Mouse (Mus musculus): ENCODE data around the gene Gm6614. TPM values are rescaled to one million over a fixed set of nuclear protein-coding genes. Genes with fewer than 3 reads are reported as not detected.
"Not testable (repeated sequence)": the region's sequence is repeated elsewhere in the genome, so short reads cannot be mapped to it uniquely, and the experiment has no call there.

The Gm6614 gene
- 0.08 TPM in 1 of 2 replicates, not detected in the other for polyA plus RNA-seq (2014; fragmentation: Nextera tagmentation; extraction: Ambion mirVana)

DNA sequence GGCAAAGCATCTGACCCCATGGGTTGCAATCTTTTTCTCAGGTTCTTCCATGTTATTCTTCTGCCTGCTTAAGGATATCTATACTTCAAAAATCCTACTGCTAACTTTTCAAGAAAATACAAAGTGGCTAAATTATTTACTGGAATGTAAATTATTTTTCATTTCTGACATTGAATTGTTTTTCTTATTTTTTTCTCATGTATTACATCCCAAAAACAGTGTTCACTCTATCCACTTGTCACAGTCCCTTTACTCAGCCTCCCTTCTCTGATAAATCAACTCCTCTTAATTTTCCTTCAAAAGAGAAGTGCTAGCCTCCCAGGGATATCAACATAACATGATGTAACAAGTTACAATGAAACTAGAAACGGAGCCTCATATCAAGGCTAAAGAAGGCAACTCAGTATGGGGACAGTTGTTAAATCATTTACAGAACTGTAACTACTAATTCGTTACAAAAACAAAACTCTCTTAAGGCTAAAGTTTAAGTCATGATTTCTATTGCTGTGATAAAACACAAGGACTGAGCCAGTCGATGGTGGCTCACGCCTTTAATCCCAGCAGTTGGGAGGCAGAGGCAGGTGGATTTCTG lies at the start of gene Gm6614:
TSS of gene Gm6614 (minus strand) at position 51 of the 592 bp plus-strand sequence.
- DNase-seq (ENCODE audit: low spot score, missing footprints) (no peak), ATAC-seq (ENCODE audit: low FRiP score) (no peak)
- no peaks in the 10 kb centered on the region for H3K4me1 ChIP-seq (ENCODE audit: control insufficient read depth, insufficient read depth, low read length)
- H3K4me3 ChIP-seq (ENCODE audit: low read depth, low read length): no peak within 1 kb of the TSS
- no peaks in the 10 kb centered on the region for H3K9me3 ChIP-seq (ENCODE audit: control insufficient read depth, low read length)
- no peaks in the 10 kb centered on the region for H3K27me3 ChIP-seq (ENCODE audit: control insufficient read depth, insufficient read depth, low read length)
- WGBS: 89% methylated on average over 4 of the region's 4 CpGs
- H3K9ac ChIP-seq (ENCODE audit: low read length): no peak within 1 kb of the TSS
- no peak within 1 kb of the TSS for H3K4me2 ChIP-seq
- H3K27ac ChIP-seq (ENCODE audit: low read depth, low read length): no peak within 1 kb of the TSS
- H3K36me3 ChIP-seq (ENCODE audit: control insufficient read depth, insufficient read depth, low read length): no peaks in the 10 kb centered on the region

DNA sequence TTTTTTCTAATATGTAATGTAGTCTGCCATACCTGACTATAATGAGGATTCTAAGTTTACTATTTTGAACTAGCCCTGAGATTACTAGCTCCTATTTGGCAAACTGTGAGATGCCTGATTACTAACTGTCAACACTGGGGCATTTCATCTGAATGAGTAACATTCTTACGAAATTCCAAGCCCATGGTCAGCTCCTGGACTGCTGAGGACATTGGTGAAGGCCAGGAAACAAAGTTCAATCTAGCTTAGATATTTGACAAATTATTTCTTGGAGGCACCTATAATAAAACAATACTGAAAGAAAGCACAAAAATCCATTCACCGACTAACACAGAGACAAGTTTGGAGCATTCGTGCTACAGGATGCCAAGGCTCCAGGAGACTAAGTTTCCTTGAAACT lies 47.1 kb upstream of the Gm6614 start:
- not testable (repeated sequence) for H3K4me3 ChIP-seq (ENCODE audit: low read depth, low read length); H3K27me3 ChIP-seq (ENCODE audit: control insufficient read depth, insufficient read depth, low read length); H3K4me2 ChIP-seq; H3K27ac ChIP-seq (ENCODE audit: low read depth, low read length); H3K9ac ChIP-seq (ENCODE audit: low read length); H3K36me3 ChIP-seq (ENCODE audit: control insufficient read depth, insufficient read depth, low read length); H3K4me1 ChIP-seq (ENCODE audit: control insufficient read depth, insufficient read depth, low read length); H3K9me3 ChIP-seq (ENCODE audit: control insufficient read depth, low read length); ATAC-seq (ENCODE audit: low FRiP score)
- peak; percentile 33 for DNase-seq (ENCODE audit: low spot score, missing footprints)
- 94% methylated on average over 3 of the region's 3 CpGs for WGBS

DNA sequence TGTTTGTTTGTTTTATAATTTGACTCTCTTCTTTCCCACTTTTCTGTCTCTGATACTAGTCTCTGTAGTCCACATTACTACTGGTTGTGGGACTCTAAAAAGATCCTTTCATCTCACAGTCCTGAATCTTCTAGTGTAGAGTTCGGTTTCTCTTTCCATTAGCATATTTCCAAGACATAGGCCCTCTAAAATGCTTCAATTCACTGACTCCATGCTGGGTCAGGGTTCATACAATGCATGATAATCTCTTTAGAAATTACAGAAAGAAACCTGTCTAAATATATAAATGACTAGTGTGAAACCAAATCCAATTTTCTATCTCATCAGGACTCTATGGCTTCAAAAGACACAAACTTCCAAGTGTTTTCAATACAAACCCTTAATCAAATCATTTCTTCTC lies 36.5 kb upstream of the Gm6614 start:
- Histone ChIP-seq H3K4me2 (no peak overlapping the region), H3K27me3 (ENCODE audit: control insufficient read depth, insufficient read depth, low read length) (no peaks in the 10 kb centered on the region), H3K4me3 (ENCODE audit: low read depth, low read length) (no peak overlapping the region), H3K36me3 (ENCODE audit: control insufficient read depth, insufficient read depth, low read length) (no peaks in the 10 kb centered on the region), H3K27ac (ENCODE audit: low read depth, low read length) (no peak overlapping the region), H3K4me1 (ENCODE audit: control insufficient read depth, insufficient read depth, low read length) (no peaks in the 10 kb centered on the region), H3K9ac (ENCODE audit: low read length) (no peak overlapping the region), H3K9me3 (ENCODE audit: control insufficient read depth, low read length) (no peaks in the 10 kb centered on the region)
- WGBS: 71% methylated on average over 1 of the region's 1 CpGs
- DNase-seq (ENCODE audit: low spot score, missing footprints): no peak
- peak; percentile 86 for ATAC-seq (ENCODE audit: low FRiP score)

DNA sequence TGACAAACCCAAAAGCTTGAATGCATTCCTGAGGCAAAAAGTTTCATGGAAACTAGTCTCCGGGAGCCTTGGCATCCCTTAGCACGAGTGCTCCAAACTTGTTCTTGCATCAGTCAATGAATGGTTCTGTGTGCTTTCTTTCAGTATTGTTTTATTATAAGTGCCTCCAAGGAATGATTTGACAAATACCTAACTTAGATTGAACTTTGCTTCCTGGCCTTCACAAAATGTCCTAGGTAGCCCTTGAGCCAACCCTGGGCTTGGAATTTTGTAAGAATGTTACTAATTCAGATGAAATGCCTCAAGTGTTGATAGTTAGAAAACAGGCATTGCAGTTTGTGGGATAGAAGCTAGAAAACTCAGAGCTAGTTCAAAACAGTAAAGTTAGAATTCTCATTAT lies 34.5 kb upstream of the Gm6614 start:
- Histone ChIP-seq H3K4me3 (ENCODE audit: low read depth, low read length) (no peak overlapping the region), H3K9ac (ENCODE audit: low read length) (no peak overlapping the region), H3K4me2 (no peak overlapping the region), H3K36me3 (ENCODE audit: control insufficient read depth, insufficient read depth, low read length) (no peaks in the 10 kb centered on the region), H3K27ac (ENCODE audit: low read depth, low read length) (no peak overlapping the region), H3K27me3 (ENCODE audit: control insufficient read depth, insufficient read depth, low read length) (no peaks in the 10 kb centered on the region), H3K4me1 (ENCODE audit: control insufficient read depth, insufficient read depth, low read length) (no peaks in the 10 kb centered on the region), H3K9me3 (ENCODE audit: control insufficient read depth, low read length) (no peaks in the 10 kb centered on the region)
- 97% methylated on average over 2 of the region's 2 CpGs for WGBS
- ATAC-seq (ENCODE audit: low FRiP score): no peak
- no peak for DNase-seq (ENCODE audit: low spot score, missing footprints)

DNA sequence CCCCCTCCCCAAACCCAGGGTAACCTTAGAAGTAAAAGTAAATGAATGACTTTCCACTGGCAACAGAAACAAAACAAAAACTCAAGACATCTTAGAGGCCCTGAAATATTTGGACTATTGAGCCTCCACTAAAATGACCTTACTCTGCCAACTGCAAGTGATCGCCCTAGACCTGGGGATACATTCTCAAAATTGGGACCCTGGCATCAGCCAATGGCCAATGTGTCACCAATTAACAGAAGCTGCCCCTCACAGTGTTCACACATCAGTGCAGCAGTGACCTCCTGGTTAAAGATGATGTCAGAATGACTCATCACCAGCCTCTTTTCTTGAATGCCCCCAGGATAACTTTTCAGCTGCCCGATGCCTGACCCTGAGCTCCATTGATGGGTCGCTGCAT lies 30.7 kb upstream of the Gm6614 start:
- H3K36me3 ChIP-seq (ENCODE audit: control insufficient read depth, insufficient read depth, low read length): no peaks in the 10 kb centered on the region
- H3K9me3 ChIP-seq (ENCODE audit: control insufficient read depth, low read length): no peaks in the 10 kb centered on the region
- no peak overlapping the region for H3K9ac ChIP-seq (ENCODE audit: low read length)
- no peak overlapping the region for H3K27ac ChIP-seq (ENCODE audit: low read depth, low read length)
- H3K4me3 ChIP-seq (ENCODE audit: low read depth, low read length): no peak overlapping the region
- DNase-seq (ENCODE audit: low spot score, missing footprints): no peak
- H3K4me2 ChIP-seq: no peak overlapping the region
- no peaks in the 10 kb centered on the region for H3K27me3 ChIP-seq (ENCODE audit: control insufficient read depth, insufficient read depth, low read length)
- WGBS: 93% methylated on average over 3 of the region's 3 CpGs
- ATAC-seq (ENCODE audit: low FRiP score): no peak
- H3K4me1 ChIP-seq (ENCODE audit: control insufficient read depth, insufficient read depth, low read length): no peaks in the 10 kb centered on the region

DNA sequence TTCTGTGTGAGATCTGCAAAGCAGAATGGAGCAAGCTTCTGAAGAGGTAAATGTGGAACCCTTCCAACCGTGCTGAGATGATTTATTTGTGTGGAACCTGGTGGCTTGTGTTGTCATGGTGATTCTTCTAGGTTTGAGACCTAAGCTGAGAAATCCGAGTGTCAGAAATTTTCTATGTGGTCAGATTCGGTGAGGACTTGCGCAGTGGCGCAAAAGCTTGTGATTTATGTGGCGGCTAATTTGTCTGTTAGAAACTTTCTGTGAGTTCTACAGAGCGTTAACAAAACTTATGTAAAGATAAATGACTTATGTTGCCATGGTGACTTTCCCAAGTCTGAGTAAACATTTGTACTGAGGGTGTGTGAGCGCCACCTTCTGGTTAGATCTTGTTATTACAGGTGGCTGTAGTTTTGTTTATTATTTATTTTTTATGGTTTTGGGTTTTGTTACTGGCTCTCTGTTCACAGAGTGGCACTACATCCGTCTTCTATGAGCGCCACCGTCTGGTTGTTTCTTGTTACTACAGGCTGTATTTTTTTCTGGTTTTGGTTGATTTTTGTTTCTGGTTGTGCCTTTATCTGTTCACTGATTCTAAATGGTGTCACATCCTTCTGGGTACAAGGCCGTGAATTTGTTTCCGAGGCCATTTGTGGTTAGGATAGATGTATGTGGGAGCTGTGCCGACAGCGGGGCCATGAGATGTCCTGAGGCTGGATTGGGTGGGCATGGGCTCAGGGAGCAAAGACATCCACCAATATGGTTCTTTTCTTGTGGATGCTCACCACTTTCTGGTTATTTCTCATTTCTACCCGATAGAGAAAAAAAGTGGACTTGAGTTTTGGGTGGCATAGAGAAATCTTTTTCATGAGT lies 29.3 kb upstream of the Gm6614 start:
- Histone ChIP-seq H3K9ac (ENCODE audit: low read length) (no peak overlapping the region), H3K36me3 (ENCODE audit: control insufficient read depth, insufficient read depth, low read length) (no peaks in the 10 kb centered on the region), H3K4me1 (ENCODE audit: control insufficient read depth, insufficient read depth, low read length) (no peaks in the 10 kb centered on the region), H3K27ac (ENCODE audit: low read depth, low read length) (no peak overlapping the region), H3K4me3 (ENCODE audit: low read depth, low read length) (no peak overlapping the region), H3K4me2 (no peak overlapping the region), H3K9me3 (ENCODE audit: control insufficient read depth, low read length) (no peaks in the 10 kb centered on the region), H3K27me3 (ENCODE audit: control insufficient read depth, insufficient read depth, low read length) (no peaks in the 10 kb centered on the region)
- DNase-seq (ENCODE audit: low spot score, missing footprints) (peak; percentile 86), ATAC-seq (ENCODE audit: low FRiP score) (peak; percentile 49)
- WGBS: 63% methylated on average over 16 of the region's 16 CpGs

DNA sequence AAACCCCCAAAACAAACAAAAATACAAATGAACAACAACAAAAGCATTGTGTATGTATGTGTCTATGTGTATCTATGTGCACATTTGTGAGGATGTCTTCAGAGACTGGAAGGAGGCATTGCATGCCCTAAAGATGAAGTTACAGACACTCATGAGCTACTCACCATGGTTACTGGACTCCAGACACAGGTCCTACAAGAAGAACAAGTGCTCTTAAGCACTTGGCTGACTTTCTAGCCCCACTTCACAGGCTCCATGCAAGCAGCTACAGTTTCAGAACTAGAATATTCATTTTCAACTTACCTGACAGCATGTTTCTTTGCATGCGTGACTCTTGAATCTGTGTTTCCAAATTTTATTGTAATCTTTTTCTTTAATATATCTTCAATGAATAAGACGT lies 24.6 kb upstream of the Gm6614 start:
- WGBS: 88% methylated on average over 2 of the region's 2 CpGs
- no peak overlapping the region for H3K4me3 ChIP-seq (ENCODE audit: low read depth, low read length)
- no peak overlapping the region for H3K27ac ChIP-seq (ENCODE audit: low read depth, low read length)
- no peaks in the 10 kb centered on the region for H3K4me1 ChIP-seq (ENCODE audit: control insufficient read depth, insufficient read depth, low read length)
- no peak for DNase-seq (ENCODE audit: low spot score, missing footprints)
- ATAC-seq (ENCODE audit: low FRiP score): no peak
- no peaks in the 10 kb centered on the region for H3K9me3 ChIP-seq (ENCODE audit: control insufficient read depth, low read length)
- H3K4me2 ChIP-seq: no peak overlapping the region
- H3K27me3 ChIP-seq (ENCODE audit: control insufficient read depth, insufficient read depth, low read length): no peaks in the 10 kb centered on the region
- no peaks in the 10 kb centered on the region for H3K36me3 ChIP-seq (ENCODE audit: control insufficient read depth, insufficient read depth, low read length)
- no peak overlapping the region for H3K9ac ChIP-seq (ENCODE audit: low read length)

DNA sequence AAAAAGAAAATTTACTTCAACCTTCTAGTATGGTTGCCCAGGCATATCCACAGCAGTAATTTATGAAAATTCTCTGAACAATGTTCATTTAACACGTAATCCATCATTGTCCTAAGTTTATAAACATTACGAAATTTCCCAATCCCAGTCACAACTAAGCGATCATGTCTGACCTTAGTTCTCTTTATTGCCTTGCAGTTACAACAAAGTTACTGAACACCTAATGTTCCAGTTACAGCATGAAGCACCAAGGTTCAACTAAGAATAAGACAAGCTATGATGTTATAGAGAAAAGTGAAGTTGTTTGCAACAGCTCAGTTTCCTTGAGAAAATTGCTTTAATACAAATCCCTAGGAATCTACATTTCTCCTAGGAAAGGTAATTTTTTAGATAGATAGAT lies 10.5 kb upstream of the Gm6614 start:
- no peaks in the 10 kb centered on the region for H3K4me1 ChIP-seq (ENCODE audit: control insufficient read depth, insufficient read depth, low read length)
- H3K36me3 ChIP-seq (ENCODE audit: control insufficient read depth, insufficient read depth, low read length): no peaks in the 10 kb centered on the region
- 90% methylated on average over 3 of the region's 3 CpGs for WGBS
- H3K9me3 ChIP-seq (ENCODE audit: control insufficient read depth, low read length): no peaks in the 10 kb centered on the region
- no peak overlapping the region for H3K4me2 ChIP-seq
- no peak overlapping the region for H3K27ac ChIP-seq (ENCODE audit: low read depth, low read length)
- ATAC-seq (ENCODE audit: low FRiP score): no peak
- H3K27me3 ChIP-seq (ENCODE audit: control insufficient read depth, insufficient read depth, low read length): no peaks in the 10 kb centered on the region
- no peak overlapping the region for H3K9ac ChIP-seq (ENCODE audit: low read length)
- no peak overlapping the region for H3K4me3 ChIP-seq (ENCODE audit: low read depth, low read length)
- DNase-seq (ENCODE audit: low spot score, missing footprints): no peak

DNA sequence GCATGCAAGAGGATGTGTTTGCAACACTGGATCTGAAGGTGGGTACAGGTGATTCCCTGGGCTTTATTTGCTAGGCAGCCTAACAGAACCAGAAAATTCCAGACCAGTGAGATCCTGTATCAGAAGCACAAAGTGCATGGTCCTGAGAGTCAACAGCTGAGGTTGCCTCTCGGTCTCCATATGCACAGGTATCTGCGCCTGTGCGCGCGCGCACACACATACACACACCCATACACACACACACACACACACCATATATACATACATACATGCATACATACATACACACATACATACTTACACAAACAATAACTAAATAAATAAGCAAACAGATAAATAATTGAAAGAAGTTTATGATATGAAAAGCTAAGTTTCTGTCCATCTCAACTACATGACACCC lies 24.4 kb downstream of the Gm6614 start:
- Histone ChIP-seq H3K9me3 (ENCODE audit: control insufficient read depth, low read length) (no peaks in the 10 kb centered on the region), H3K4me2 (no peak overlapping the region)

More for the DNA sequence above, 24.4 kb downstream of the Gm6614 start:
- no peaks in the 10 kb centered on the region for H3K4me1 ChIP-seq (ENCODE audit: control insufficient read depth, insufficient read depth, low read length)
- no peak overlapping the region for H3K4me3 ChIP-seq (ENCODE audit: low read depth, low read length)
- no peak overlapping the region for H3K9ac ChIP-seq (ENCODE audit: low read length)
- no peaks in the 10 kb centered on the region for H3K36me3 ChIP-seq (ENCODE audit: control insufficient read depth, insufficient read depth, low read length)
- no peaks in the 10 kb centered on the region for H3K27me3 ChIP-seq (ENCODE audit: control insufficient read depth, insufficient read depth, low read length)
- DNase-seq (ENCODE audit: low spot score, missing footprints) (peak; percentile 79), ATAC-seq (ENCODE audit: low FRiP score) (peak; percentile 63)
- 99% methylated on average over 6 of the region's 6 CpGs for WGBS
- no peak overlapping the region for H3K27ac ChIP-seq (ENCODE audit: low read depth, low read length)

All from midbrain, embryonic 11.5 days (tissue).